Mouse (Mus musculus) cerebral cortex, adult 2 months (tissue): Measurements from ENCODE around the gene Eng.

ENCODE experiments used
- WGBS: fragments of 180-500 bp; shearing (Covaris S2); methylation state at CpG from one replicate; pipeline ENCODE4 v1.1.7; 2018; 5-methylcytosine and 5-hydroxymethylcytosine counted together

Gene Eng

GRCm38 (mm10) chr2:32711301-32712056 is 65.1 kb downstream of the Eng start:
- 21% methylated on average over 9 of the region's 9 CpGs for WGBS

GRCm38 (mm10) chr2:32712108-32712551 is 65.7 kb downstream of the Eng start:
- under 1% methylated on average over 41 of the region's 41 CpGs for WGBS

GRCm38 (mm10) chr2:32712586-32712933 is 66.2 kb downstream of the Eng start:
- 1% methylated on average over 33 of the region's 44 CpGs for WGBS

- WGBS: under 1% methylated on average over 65 of the region's 79 CpGs
Observed at GRCm38 (mm10) chr2:32712934-32713817, 66.8 kb downstream of the Eng start, which contains the start of gene Cdk9. TSS of gene Cdk9 (minus strand) at chr2:32713076.

GRCm38 (mm10) chr2:32714117-32714986 is 68.0 kb downstream of the Eng start:
- 59% methylated on average over 11 of the region's 11 CpGs for WGBS

GRCm38 (mm10) chr2:32714987-32715425 is 68.6 kb downstream of the Eng start:
- 78% methylated on average over 4 of the region's 4 CpGs for WGBS

GRCm38 (mm10) chr2:32718761-32719160 is 72.4 kb downstream of the Eng start:
- 55% methylated on average over 9 of the region's 9 CpGs for WGBS

- WGBS: 88% methylated on average over 3 of the region's 3 CpGs
Observed at GRCm38 (mm10) chr2:32720053-32720452, 73.7 kb downstream of the Eng start.

- WGBS: 55% methylated on average over 8 of the region's 8 CpGs
Observed at GRCm38 (mm10) chr2:32720681-32721229, 74.4 kb downstream of the Eng start, which contains the start of gene Sh2d3c. TSS of gene Sh2d3c (plus strand) at chr2:32721055.

- 75% methylated on average over 6 of the region's 6 CpGs for WGBS
Observed at GRCm38 (mm10) chr2:32722046-32722445, 75.7 kb downstream of the Eng start.

GRCm38 (mm10) chr2:32722581-32722980 is 76.2 kb downstream of the Eng start:
- 77% methylated on average over 3 of the region's 3 CpGs for whole genome bisulfite sequencing

GRCm38 (mm10) chr2:32724149-32724548 is 77.8 kb downstream of the Eng start:
- WGBS: 94% methylated on average over 4 of the region's 4 CpGs

- WGBS: 75% methylated on average over 16 of the region's 16 CpGs
Observed at GRCm38 (mm10) chr2:32724832-32725790, 78.7 kb downstream of the Eng start.

- 2% methylated on average over 16 of the region's 16 CpGs for WGBS
Observed at GRCm38 (mm10) chr2:32727435-32727834, 81.0 kb downstream of the Eng start.

GRCm38 (mm10) chr2:32728463-32728862 is 82.1 kb downstream of the Eng start:
- 72% methylated on average over 7 of the region's 7 CpGs for WGBS

GRCm38 (mm10) chr2:32729547-32729946 is 83.2 kb downstream of the Eng start:
- WGBS: 85% methylated on average over 4 of the region's 4 CpGs

- WGBS: 75% methylated on average over 11 of the region's 11 CpGs
Observed at GRCm38 (mm10) chr2:32730854-32731253, 84.5 kb downstream of the Eng start.

- 86% methylated on average over 4 of the region's 4 CpGs for WGBS
Observed at GRCm38 (mm10) chr2:32731911-32732310, 85.5 kb downstream of the Eng start.
